Mouse (Mus musculus) heart, postnatal 0 days (tissue): ENCODE measurements around the gene Nrros. TPM values are rescaled to one million over a fixed set of nuclear protein-coding genes. Genes with fewer than 3 reads are reported as not detected.
A peak's percentile ranks its signal among the peaks of the same experiment; 100 is the strongest.

Source experiments
- ATAC-seq: fragments of 200-750 bp; cut with Nextera tagmentation; 2 replicates; pipeline ENCODE4 v1.8.0; 2017; ENCODE audit warnings: low read depth, moderate number of reproducible peaks, moderate library complexity; ENCODE audit not compliant: insufficient read depth
- DNase-seq: peaks from one replicate; pipeline ENCODE4 v3.0.0-alpha.2; 2016; ENCODE audit warnings: low spot score
- H3K27ac ChIP-seq: fragments of 300-500 bp; sonication (generic); 2 replicates; pipeline ENCODE4 v1.5.1; 2014; ENCODE audit warnings: low read depth, mild to moderate bottlenecking
- H3K27me3 ChIP-seq: fragments of 300-500 bp; sonication (generic); 2 replicates; pipeline ENCODE4 v1.6.1; 2014; ENCODE audit warnings: low read length, mixed read lengths; ENCODE audit not compliant: control insufficient read depth, insufficient read depth
- H3K36me3 ChIP-seq: fragments of 300-500 bp; sonication (generic); replicated peaks from 2 replicates; pipeline ENCODE4 v1.6.1; 2014; ENCODE audit warnings: low read length, mixed read lengths; ENCODE audit not compliant: control insufficient read depth, insufficient read depth
- H3K4me1 ChIP-seq: fragments of 300-500 bp; sonication (generic); 2 replicates; pipeline ENCODE4 v1.6.1; 2014; ENCODE audit warnings: antibody characterized with exemption; ENCODE audit not compliant: control insufficient read depth, insufficient read depth
- H3K4me2 ChIP-seq: fragments of 300-500 bp; sonication (generic); 2 replicates; pipeline ENCODE4 v1.6.1; 2014; ENCODE audit warnings: low read depth, mild to moderate bottlenecking, low read length, moderate library complexity
- H3K4me3 ChIP-seq: fragments of 300-500 bp; sonication (generic); 2 replicates; pipeline ENCODE4 v1.5.1; 2014; ENCODE audit warnings: low read depth, low read length
- H3K9ac ChIP-seq: fragments of 300-500 bp; sonication (generic); replicated peaks from 2 replicates; pipeline ENCODE4 v1.6.1; 2014; ENCODE audit warnings: low read depth, low read length, mixed read lengths
- H3K9me3 ChIP-seq: fragments of 300-500 bp; sonication (generic); replicated peaks from 2 replicates; pipeline ENCODE4 v1.6.1; 2016; ENCODE audit warnings: low read length; ENCODE audit not compliant: control insufficient read depth
- CTCF ChIP-seq: IDR thresholded peaks from 2 replicates; pipeline ENCODE4 v1.5.1; 2016; ENCODE audit warnings: antibody characterized with exemption, control low read depth, low read depth
- EP300 ChIP-seq: IDR thresholded peaks from 2 replicates; pipeline ENCODE4 v1.6.1; 2016; ENCODE audit warnings: antibody characterized with exemption, low read depth
- WGBS: fragments of 180-500 bp; shearing (Covaris S2); extraction: QIAGEN DNeasy Blood & Tissue Kit; methylation state at CpG from one replicate; pipeline ENCODE4 v1.1.7; 2014; 5-methylcytosine and 5-hydroxymethylcytosine counted together
- polyA plus RNA-seq: library from polyadenylated mRNA; unstranded; fragments of >200 nt; fragmentation: Nextera tagmentation; extraction: Ambion mirVana; gene quantifications from 2 replicates; pipeline ENCODE4 v1.2.1, GENCODE M21; 2015
- total RNA-seq: library from RNA; depleted of rRNA; stranded (reverse); fragments of >200 nt; gene quantifications from 2 replicates; pipeline ENCODE4 v1.2.3, GENCODE M21; 2014; ENCODE audit warnings: low replicate concordance

Nrros gene
- total and polyA plus RNA-seq, 2 experiments from 2014 or later = 6.1 to 13.4 TPM

DNA sequence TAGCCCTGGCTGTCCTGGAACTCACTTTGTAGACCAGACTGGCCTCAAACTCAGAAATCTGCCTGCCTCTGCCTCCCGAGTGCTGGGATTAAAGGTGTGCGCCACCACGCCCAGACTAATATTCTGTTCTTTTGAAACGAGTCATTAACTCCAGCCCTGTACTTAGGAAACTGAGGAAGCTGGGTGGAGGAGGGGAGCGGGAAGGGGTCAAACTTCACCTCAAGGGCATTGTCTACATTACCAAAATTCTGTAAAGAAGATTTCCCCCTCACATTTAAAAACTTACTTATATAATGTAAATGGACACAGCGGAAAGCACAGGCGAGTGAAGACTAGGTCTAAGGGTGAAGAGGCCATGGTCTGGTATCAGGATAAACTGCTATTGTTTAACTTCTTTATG lies 41.4 kb downstream of the Nrros start:
- H3K36me3 ChIP-seq = no peaks in the 10 kb centered on the region
- no peak overlapping the region for H3K9ac ChIP-seq
- H3K4me1 ChIP-seq = no peaks in the 10 kb centered on the region
- DNase-seq = no peak
- no peak overlapping the region for H3K4me2 ChIP-seq
- H3K4me3 ChIP-seq = no peak overlapping the region
- no peak for TF ChIP-seq EP300
- TF ChIP-seq CTCF = no peak
- 0 out of 2 replicates have a peak overlapping the region, but pooled peaks have one; percentile 58 for H3K27ac ChIP-seq
- WGBS = 86% methylated on average over 7 of the region's 7 CpGs
- H3K9me3 ChIP-seq = no peaks in the 10 kb centered on the region
- ATAC-seq = no peak
- no peaks in the 10 kb centered on the region for H3K27me3 ChIP-seq

DNA sequence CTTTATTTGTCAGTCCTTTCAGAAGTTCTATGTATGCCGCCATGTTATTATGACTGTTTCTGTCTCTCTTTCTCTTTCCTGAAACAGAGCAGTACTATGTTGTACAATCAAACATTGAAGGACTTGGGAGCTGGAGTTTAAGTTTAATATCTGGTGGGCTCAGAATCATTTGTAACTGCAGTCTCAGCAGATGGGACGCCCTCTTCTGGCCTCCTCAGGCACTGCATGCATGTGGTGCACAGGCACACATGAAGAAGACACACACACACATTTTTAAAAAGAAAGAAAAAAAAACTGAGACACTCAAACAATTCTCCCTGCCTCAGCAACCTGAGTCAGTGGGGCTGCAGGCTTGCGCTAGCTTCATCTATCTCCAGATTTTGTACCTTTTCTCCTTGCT lies 44.9 kb downstream of the Nrros start:
- Histone ChIP-seq H3K4me3 (no peak overlapping the region), H3K36me3 (no peaks in the 10 kb centered on the region), H3K4me1 (no peaks in the 10 kb centered on the region), H3K9me3 (no peaks in the 10 kb centered on the region), H3K4me2 (no peak overlapping the region), H3K27me3 (no peaks in the 10 kb centered on the region), H3K9ac (no peak overlapping the region), H3K27ac (no peak overlapping the region)
- WGBS = 80% methylated on average over 3 of the region's 3 CpGs
- ATAC-seq (no peak), DNase-seq (no peak)
- TF ChIP-seq EP300 = no peak
- no peak for TF ChIP-seq CTCF

- no peak for ATAC-seq
- TF ChIP-seq CTCF (no peak), EP300 (no peak)
- WGBS = 25% methylated on average over 5 of the region's 5 CpGs
Measured at GRCm38 (mm10) chr16:32116186-32116585, 49.2 kb downstream of the Nrros start.

GRCm38 (mm10) chr16:32115781-32116180 lies 49.6 kb downstream of the Nrros start:
- Histone ChIP-seq H3K27ac (no peak overlapping the region), H3K9ac (no peak overlapping the region), H3K9me3 (no peaks in the 10 kb centered on the region), H3K36me3 (no peaks in the 10 kb centered on the region), H3K27me3 (no peaks in the 10 kb centered on the region), H3K4me1 (no peaks in the 10 kb centered on the region), H3K4me2 (no peak overlapping the region), H3K4me3 (no peak overlapping the region)
- ATAC-seq = no peak
- DNase-seq = no peak
- 19% methylated on average over 6 of the region's 6 CpGs for WGBS
- no peak for TF ChIP-seq CTCF
- no peak for TF ChIP-seq EP300

More at GRCm38 (mm10) chr16:32116186-32116585, 49.2 kb downstream of the Nrros start:
- Histone ChIP-seq H3K9ac (no peak overlapping the region), H3K36me3 (no peaks in the 10 kb centered on the region), H3K4me3 (no peak overlapping the region), H3K4me1 (no peaks in the 10 kb centered on the region), H3K27me3 (no peaks in the 10 kb centered on the region), H3K27ac (no peak overlapping the region), H3K9me3 (no peaks in the 10 kb centered on the region), H3K4me2 (no peak overlapping the region)
- DNase-seq = no peak

DNA sequence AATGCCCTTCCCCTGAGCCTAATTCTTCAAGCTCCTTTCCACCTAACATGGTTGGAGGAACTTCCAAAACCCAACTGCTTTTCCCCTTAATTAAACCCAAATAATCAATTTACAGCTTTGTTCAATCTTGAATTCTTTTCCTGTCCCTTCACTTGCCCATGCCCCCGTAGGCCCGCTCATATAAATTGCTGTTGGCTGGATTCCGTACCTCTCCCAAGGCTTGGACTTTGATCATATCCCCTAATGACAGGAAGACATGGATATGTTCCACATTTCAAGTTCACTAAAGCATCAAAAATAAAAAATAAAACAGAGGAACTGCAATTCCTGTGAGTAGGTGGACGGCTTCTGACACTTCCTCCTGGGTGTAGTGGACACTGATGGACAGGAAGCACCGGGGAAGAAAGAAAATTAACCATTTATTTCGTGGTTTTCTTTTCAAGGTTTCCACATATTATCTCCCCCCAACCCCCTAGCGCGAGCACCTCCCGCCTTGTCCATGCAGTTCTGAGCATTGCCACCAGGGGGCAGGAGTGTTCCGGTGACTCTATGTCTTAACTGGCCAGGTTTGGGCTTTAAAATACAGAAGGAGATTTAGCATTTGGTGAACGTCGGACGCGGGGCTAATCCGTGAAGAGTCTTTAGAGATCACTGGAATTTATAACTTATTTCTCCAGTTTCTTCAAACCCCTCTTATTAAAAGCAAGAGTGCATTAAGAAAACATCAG lies 50.3 kb downstream of the Nrros start:
- H3K9me3 ChIP-seq = no peaks in the 10 kb centered on the region
- no peak for TF ChIP-seq EP300
- TF ChIP-seq CTCF = peak; percentile 93
- no peaks in the 10 kb centered on the region for H3K4me1 ChIP-seq
- no peaks in the 10 kb centered on the region for H3K27me3 ChIP-seq
- H3K27ac ChIP-seq = peak overlapping the region; percentile 6; the same call in 1 of the 2 replicates
- DNase-seq (peak; percentile 68), ATAC-seq (0 out of 2 replicates have a peak, but pooled peaks have one; percentile 35)
- no peaks in the 10 kb centered on the region for H3K36me3 ChIP-seq
- H3K9ac ChIP-seq = no peak overlapping the region
- H3K4me2 ChIP-seq = peak overlapping the region; percentile 13; the same call in 1 of the 2 replicates
- no peak overlapping the region for H3K4me3 ChIP-seq
- 17% methylated on average over 15 of the region's 15 CpGs for WGBS

DNA sequence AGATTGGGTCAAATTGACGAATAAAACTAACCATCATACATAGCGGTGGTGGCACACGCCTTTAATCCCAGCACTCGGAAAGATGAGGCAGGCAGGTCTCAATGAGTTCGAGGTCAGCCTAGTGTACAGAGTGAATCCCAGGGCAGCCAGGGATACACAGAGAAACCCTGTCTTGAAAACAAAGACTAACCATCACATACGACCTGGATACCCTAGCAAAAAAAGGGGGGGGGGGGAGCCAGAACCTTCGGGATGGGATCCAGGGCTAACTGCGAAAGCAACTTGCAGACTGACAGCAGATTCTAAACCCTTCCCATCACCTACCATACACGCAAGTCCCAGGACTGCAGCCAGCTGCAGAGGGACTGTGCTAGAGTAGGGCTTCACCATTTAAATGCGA lies 51.0 kb downstream of the Nrros start:
- no peaks in the 10 kb centered on the region for H3K4me1 ChIP-seq
- ATAC-seq = no peak
- no peak overlapping the region for H3K4me3 ChIP-seq
- WGBS = 80% methylated on average over 10 of the region's 10 CpGs
- TF ChIP-seq CTCF = no peak
- no peak for TF ChIP-seq EP300
- no peak overlapping the region for H3K4me2 ChIP-seq
- no peak for DNase-seq
- H3K27me3 ChIP-seq = no peaks in the 10 kb centered on the region
- H3K27ac ChIP-seq = 0 out of 2 replicates have a peak overlapping the region, but pooled peaks have one; percentile 6
- no peaks in the 10 kb centered on the region for H3K36me3 ChIP-seq
- H3K9ac ChIP-seq = no peak overlapping the region
- H3K9me3 ChIP-seq = no peaks in the 10 kb centered on the region
